Mouse (Mus musculus) common myeloid progenitor, adult 5-6 weeks (primary cell): ENCODE measurements around the gene Tspan9. TPM values are rescaled to one million over a fixed set of nuclear protein-coding genes. Genes with fewer than 3 reads are reported as not detected.

Experiments
- ATAC-seq: replicated peaks from 2 replicates; pipeline ENCODE4 v1.8.0; 2016; ENCODE audit warnings: low read depth, mild to moderate bottlenecking, moderate TSS enrichment, inconsistent platforms; ENCODE audit not compliant: poor library complexity, severe bottlenecking
- total RNA-seq: library from RNA; stranded (forward); fragments of 200-1000, 187-1606 nt; gene quantifications from 2 replicates; pipeline ENCODE4 v1.2.3, GENCODE M21; 2017

Gene Tspan9
- total RNA-seq, 1 experiment from 2014 or later: 0.69 TPM

GRCm38 (mm10) chr6:128046799-128047198, 96.6 kb downstream of the Tspan9 start:
- no peak for ATAC-seq

DNA sequence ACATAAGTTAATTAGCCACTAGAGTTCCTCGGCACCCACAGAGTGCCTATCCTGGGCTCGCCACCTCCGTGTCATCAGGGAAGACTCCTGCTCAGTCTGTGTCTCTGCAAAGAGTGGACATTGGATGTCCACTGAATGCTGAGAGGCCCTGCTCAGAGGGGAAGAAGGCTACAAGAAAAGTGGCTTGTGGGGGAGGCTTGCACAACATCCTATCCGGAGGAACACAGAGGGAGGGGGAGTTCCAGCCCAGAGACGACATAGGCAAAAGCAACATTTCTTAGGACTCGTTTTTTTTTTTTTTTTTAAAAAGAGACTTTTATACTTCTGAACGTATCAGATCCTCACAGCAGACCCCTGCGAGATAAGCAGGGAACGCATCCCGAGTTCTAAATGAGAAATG, 98.7 kb downstream of the Tspan9 start:
- peak; percentile 53 for ATAC-seq

- ATAC-seq: no peak
These were observed 99.9 kb downstream of the Tspan9 start for GRCm38 (mm10) chr6:128043486-128043885.

DNA sequence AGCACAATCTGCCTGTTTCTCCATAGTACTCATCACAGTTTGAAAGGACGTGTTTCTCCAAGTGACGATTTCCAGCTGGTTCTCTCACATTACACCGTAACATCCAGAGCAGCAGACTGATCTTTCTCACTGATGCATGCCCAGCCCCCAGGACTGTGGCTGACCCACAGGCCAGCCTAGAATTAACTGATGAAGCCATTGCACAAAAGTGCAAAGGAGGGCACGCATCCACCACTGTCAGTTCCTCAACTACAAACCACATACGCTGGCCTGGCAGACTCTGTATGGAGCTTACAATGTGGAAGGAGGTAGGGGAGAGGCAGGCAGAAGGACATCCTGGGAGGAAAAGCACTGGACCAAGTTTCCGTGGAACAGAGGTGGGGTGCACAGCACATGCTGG, 101.6 kb downstream of the Tspan9 start:
- peak; percentile 53 for ATAC-seq

GRCm38 (mm10) chr6:128039077-128039766, 104.2 kb downstream of the Tspan9 start:
- no peak for ATAC-seq

DNA sequence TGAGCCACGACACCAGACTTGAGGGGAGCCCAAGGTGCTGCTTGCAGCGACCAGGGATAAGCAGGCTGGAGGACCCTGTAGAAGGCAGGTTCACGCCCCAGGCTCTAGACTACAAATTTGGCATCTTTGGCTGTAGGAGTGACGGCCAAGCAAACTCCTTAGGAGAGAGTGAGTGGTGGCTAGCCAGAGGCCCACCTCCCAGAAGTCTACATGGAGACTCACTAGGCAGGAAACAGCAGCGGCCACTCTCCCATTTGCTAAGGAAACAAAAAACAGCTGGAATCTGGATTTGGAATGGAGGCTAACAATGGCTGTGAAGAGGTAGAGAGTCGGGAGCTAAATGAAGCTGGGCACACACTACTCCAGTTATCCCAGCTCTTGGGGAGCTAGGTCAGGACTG, 104.8 kb downstream of the Tspan9 start:
- no peak for ATAC-seq

DNA sequence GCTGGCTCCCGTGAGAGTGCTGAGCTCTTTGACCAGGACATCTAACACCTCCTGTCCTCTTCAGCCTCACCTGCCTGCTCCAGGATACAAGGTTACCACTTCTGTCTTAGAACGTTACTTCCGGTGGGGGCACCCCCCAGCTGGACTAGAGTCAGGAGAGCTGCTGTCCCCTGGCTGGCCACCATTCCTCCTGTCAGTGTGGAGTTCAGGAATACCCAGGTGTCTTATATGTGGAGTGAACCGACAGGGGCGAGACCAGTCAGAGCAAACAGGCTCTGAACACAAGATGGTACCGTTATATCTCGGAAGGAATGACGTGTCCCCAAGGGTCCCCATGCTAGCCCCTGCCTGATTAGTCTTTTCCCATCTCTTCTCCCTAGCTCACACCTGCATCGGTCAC, 106.8 kb downstream of the Tspan9 start:
- no peak for ATAC-seq

DNA sequence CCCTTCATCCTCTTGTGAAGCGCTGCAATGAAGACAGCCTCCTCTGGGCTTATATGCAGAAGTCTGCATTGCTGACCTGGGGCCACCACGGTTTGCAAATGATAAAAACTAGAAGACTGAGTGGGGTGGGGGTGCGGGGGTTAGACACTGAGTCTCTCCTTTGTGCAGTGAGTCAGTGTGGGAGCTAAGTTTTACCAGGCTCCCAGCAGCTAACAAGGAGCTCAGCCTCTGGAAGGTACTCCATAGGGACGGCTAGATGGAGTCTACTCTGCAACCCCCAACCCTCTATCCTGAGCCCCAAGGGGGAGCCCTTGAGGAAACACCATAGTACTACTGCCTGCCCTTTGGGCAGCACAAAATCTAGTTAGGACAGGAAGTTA, 107.5 kb downstream of the Tspan9 start:
- ATAC-seq: peak; percentile 40

DNA sequence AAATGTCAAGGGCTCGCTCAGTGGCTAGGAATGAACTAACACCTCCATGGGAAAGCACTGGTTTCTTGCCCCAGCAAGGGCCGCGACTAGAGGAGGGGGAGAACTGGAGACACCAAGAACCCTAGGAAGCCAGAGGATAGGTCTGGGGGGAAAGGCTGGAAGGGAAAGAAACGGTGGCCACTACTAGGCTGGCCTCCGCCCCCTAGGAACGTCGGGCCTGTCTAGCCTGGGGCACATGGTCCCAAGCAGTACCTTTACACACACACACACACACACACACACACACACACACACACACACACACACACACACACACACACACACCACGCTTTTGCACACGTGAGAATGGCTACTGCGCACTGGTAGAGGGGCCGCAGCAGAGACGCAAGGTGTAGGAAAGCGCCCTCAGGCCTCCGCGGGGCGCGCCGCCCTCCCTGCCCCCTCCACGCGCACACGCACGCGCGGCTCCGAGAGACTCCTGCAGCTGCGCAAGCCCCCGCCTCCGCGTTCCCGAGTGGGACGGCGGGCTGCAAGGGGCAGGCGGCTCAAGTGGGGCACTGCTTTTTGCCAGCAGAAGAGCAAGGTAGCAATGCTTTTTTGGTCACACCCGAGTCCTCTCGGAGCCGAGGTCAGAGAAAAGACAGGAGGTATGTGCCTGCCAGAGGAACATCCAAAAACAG, 108.0 kb downstream of the Tspan9 start:
- ATAC-seq: no peak

DNA sequence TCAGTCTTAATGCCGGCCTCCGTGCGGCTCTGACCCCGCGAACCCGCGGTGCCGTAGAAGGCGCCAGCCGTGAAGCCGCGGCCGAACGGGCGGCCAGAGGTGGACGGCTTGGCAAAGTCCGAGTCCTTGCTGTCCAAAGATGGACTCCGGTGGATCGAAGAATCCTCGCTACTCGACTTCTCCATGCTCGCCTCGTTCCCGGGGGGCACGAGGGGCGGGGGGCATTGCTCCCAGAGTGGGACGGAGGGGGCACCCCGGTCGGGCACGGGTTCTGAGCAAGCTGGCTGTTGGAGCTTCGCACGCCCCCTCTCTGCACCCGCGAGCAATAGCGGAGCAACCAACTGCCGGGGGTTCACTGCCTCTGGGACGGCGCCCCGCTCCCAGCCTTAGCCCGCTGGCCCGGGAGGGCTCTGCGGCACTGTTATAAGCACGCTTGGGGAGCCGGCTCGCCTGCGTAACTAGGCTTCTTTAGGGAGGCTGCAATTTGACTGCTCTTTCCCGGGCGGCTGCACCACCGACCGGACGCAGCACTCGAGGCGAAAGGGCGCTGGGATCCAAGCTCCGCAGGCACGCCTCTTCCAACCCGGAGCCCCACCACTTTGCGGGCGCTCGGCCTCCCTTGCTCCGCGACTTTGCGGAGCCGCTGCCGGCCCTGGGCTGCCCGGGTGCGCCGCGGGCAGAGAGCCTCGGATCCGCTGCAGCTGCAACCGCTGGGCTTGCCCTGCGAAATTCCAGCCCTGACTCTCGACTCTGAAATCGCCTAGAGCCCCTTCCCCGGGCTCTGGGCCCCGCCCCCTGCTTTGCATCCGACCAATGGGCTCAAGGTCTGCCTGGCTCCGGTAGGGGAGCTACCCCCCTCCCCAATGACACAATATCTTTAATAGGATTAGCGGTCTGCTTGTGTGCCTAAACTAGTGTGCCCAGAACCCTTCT, 108.8 kb downstream of the Tspan9 start:
- peak; percentile 21; the same call in 1 of the 2 replicates for ATAC-seq

- ATAC-seq: no peak
These were observed 109.5 kb downstream of the Tspan9 start for GRCm38 (mm10) chr6:128033868-128034250.

DNA sequence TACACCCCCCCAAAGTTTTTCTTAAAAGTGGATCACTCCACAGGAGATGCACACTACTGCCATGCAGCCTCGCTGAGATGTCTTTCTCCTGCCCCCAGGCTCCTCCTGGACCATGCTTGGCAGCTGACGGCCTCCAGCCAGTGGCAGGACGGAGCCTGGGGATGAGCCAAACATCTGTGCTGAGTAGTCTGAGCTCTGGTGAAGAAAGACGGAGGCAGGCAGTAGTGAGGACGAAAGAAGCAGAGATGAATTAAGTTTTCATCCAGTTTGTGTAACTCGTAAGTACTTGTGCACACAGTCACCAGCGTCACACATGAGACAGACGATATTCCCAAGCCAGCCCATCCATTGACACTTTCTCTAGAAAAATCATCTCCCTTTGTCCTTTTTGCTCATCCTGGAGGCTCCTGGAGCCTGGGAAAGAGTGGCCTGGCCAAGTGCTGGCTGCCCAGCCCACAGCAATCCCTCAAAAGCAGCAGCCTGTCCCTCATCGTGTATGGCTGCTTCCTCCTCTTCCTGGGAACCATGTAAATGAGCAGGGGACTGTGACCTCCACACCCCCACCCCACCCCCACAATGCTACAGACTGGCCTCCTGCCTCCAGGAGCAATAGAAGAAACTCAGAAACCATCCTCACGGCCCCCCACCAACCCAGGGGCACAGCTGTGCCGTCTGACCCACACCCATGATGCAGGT, 110.1 kb downstream of the Tspan9 start:
- no peak for ATAC-seq

GRCm38 (mm10) chr6:128032252-128033171, 110.9 kb downstream of the Tspan9 start:
- ATAC-seq: peak; percentile 56

DNA sequence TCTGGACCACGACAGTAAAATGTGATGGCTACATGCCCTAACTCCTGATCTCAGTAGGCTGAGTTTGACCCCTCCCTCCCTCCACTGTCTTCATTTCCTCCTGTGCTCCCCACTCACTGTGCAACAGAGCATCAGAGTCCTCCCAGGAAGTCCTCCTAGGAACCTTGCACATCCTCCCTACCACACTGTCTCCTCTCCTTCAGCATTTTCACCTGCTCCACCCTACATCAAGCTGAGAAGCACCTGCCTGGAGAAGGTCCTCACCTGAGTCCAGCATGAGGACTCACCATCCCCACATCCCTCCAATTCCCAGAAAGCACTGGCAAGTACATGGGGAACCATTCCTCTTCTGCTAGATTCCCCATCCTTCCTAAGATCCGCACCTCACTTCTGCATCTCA, 111.8 kb downstream of the Tspan9 start:
- ATAC-seq: no peak

GRCm38 (mm10) chr6:128031096-128031495, 112.3 kb downstream of the Tspan9 start:
- ATAC-seq: no peak

- ATAC-seq: no peak
These were observed 112.9 kb downstream of the Tspan9 start for GRCm38 (mm10) chr6:128030475-128030874.

DNA sequence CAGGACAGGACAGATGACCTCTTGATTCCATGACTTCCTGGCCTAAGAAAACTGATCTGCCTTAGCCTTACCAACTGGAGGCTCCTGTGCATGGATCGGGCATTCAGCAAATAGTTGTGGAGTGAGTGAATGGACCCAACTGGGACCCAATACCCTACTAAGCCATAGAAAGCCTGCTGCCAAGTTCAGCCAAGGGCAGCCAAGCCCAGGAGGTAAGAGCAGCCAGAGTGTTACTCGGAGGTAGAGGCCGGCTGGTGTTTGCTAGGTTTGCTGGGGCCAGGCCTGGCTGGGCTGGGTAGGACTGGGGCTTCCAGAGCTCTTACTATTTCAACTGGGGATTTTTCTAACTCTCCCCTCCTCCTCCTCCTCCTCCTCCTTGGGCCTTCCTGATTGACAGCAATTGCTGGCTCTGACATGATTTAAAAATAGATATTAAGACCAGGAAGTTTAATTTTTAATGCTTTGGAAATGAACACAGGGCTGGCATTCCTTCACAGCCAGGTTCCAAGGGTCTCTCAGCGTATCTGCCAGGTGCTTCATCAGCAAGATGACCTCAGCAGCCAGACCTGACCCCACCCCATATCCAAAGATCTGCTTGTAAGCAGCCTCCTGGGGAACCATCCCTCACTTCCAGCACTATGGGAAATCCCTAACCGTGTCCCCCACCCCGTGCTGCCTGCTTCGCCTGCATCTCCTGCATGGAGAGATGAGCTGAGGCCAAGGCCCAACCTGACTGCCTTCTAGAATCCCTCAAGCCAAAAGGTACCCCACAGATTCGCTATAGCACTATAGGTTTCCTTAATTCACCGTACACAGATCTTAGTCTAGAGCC, 113.7 kb downstream of the Tspan9 start:
- no peak for ATAC-seq
